Mouse (Mus musculus) liver, embryonic 15.5 days (tissue): Measurements from ENCODE around the gene Farsa. TPM values are rescaled to one million over a fixed set of nuclear protein-coding genes. Genes with fewer than 3 reads are reported as not detected.
A peak's percentile ranks its signal among the peaks of the same experiment; 100 is the strongest.

ENCODE experiments used
- ATAC-seq: fragments of 200-750 bp; cut with Nextera tagmentation; 2 replicates; pipeline ENCODE4 v1.8.0; 2017; ENCODE audit warnings: moderate number of reproducible peaks, mild to moderate bottlenecking, moderate library complexity; ENCODE audit not compliant: insufficient read depth
- H3K27ac ChIP-seq: fragments of 300-500 bp; sonication (generic); replicated peaks from 2 replicates; pipeline ENCODE4 v1.5.1; 2015; ENCODE audit warnings: mild to moderate bottlenecking, inconsistent platforms
- H3K27me3 ChIP-seq: fragments of 300-500 bp; sonication (generic); 2 replicates; pipeline ENCODE4 v1.6.1; 2015; ENCODE audit warnings: mild to moderate bottlenecking, inconsistent platforms
- H3K36me3 ChIP-seq: fragments of 300-500 bp; sonication (generic); replicated peaks from 2 replicates; pipeline ENCODE4 v1.6.1; 2015; ENCODE audit warnings: moderate library complexity, mild to moderate bottlenecking, inconsistent platforms
- H3K4me1 ChIP-seq: fragments of 300-500 bp; sonication (generic); replicated peaks from 2 replicates; pipeline ENCODE4 v1.6.1; 2015; ENCODE audit warnings: inconsistent platforms
- H3K4me2 ChIP-seq: fragments of 300-500 bp; sonication (generic); 2 replicates; pipeline ENCODE4 v1.6.1; 2015; ENCODE audit warnings: moderate library complexity, mild to moderate bottlenecking, inconsistent platforms
- H3K4me3 ChIP-seq: fragments of 300-500 bp; sonication (generic); replicated peaks from 2 replicates; pipeline ENCODE4 v1.5.1; 2015; ENCODE audit warnings: mild to moderate bottlenecking, inconsistent platforms
- H3K9ac ChIP-seq: fragments of 300-500 bp; sonication (generic); 2 replicates; pipeline ENCODE4 v1.6.1; 2015; ENCODE audit warnings: moderate library complexity, mild to moderate bottlenecking, inconsistent platforms
- H3K9me3 ChIP-seq: fragments of 300-500 bp; sonication (generic); replicated peaks from 2 replicates; pipeline ENCODE4 v1.6.1; 2016; ENCODE audit warnings: inconsistent platforms
- WGBS: fragments of 180-500 bp; shearing (Covaris S2); methylation state at CpG from one replicate; pipeline ENCODE4 v1.1.7; 2015; ENCODE audit warnings: mixed read lengths; ENCODE audit not compliant: insufficient replicate concordance; 5-methylcytosine and 5-hydroxymethylcytosine counted together
- microRNA-seq: library from miRNA; unstranded; fragments of <30 nt; microRNA quantifications from one replicate; pipeline ENCODE4, GENCODE M21; 2016
- polyA plus RNA-seq: library from polyadenylated mRNA; unstranded; fragments of >200 nt; fragmentation: Nextera tagmentation; extraction: Ambion mirVana; gene quantifications from 2 replicates; pipeline ENCODE4 v1.2.1, GENCODE M21; 2015

The Farsa gene
- polyA plus RNA-seq, 1 experiment from 2014 or later: 58.8 TPM

DNA sequence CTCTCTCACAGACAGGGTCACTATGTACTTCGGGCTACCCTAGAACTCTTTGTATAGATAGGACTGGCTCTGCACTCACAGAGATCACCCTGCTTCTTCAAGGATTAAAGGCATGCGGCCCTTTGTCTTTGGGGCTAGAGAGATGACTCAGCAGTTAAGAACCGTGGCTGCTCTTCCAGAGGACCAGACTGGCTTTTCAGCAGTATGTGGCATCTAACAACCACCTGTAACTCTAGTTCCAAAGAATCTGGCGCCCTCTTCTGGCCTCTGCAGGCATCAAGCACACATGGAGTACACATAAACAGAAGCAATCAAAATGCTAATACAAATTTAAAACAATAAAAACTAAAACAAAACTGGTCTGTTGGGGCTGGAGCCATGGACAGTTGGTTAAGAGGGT is 57.2 kb downstream of the Farsa start:
- peak overlapping the region; percentile 66; the same call in 1 of the 2 replicates for H3K27ac ChIP-seq
- H3K4me1 ChIP-seq: peaks cover 40% of the 10 kb centered on the region
- 15% methylated on average over 4 of the region's 4 CpGs for WGBS
- peaks cover 65% of the 10 kb centered on the region for H3K27me3 ChIP-seq
- peak overlapping the region; percentile 57; the same call in 1 of the 2 replicates for H3K4me3 ChIP-seq
- no peak overlapping the region for H3K9ac ChIP-seq
- peak overlapping the region; percentile 96 for H3K4me2 ChIP-seq
- H3K36me3 ChIP-seq: peaks cover 12% of the 10 kb centered on the region
- no peaks in the 10 kb centered on the region for H3K9me3 ChIP-seq
- no peak for ATAC-seq

DNA sequence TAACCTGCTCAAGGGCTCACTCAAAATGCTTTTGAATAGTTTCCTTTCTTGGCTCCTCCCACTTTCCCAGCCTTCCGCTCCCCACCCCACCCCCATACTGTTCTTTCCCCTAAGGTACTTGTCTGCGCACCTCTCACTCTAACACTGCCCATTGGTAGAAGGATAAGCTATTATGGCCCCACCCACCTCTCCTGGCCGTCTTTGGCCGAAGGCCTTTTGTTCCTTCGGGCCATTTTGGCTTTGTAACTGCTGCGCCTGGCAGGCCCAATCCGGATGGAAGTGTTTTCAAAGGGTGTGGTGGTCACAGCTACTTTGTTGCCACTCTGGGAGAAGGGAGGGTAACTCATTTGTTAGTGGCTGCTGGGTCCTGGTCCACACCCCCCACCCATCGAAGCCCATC is 58.5 kb downstream of the Farsa start:
- WGBS: 78% methylated on average over 8 of the region's 8 CpGs
- Histone ChIP-seq H3K27me3 (peaks cover 73% of the 10 kb centered on the region), H3K4me2 (no peak overlapping the region), H3K27ac (no peak overlapping the region), H3K36me3 (peaks cover 12% of the 10 kb centered on the region), H3K9me3 (no peaks in the 10 kb centered on the region), H3K4me3 (no peak overlapping the region), H3K4me1 (peaks cover 26% of the 10 kb centered on the region), H3K9ac (no peak overlapping the region)
- no peak for ATAC-seq

DNA sequence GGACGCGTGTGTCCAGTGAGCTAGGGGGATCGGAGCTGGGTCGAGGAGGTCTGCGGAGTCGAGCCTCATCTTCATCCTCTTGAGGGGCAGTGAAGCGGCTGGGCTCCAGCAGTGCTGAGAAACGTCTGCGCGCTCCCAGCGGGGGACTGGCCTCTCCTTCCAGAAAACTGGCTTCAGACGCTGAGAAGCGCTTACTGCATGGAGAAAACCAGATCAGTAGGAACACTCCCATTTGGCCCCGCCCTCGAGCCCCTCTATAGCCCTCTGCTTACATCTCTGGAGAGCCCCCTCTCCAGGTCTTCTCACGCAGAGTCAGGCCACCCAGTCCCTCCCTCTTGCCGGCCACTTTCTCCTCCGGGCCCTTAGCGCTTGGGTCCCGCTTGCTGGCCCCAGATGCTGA is 61.0 kb downstream of the Farsa start:
- H3K27me3 ChIP-seq: peaks cover 61% of the 10 kb centered on the region
- no peak for ATAC-seq
- no peaks in the 10 kb centered on the region for H3K36me3 ChIP-seq
- no peak overlapping the region for H3K27ac ChIP-seq
- H3K4me3 ChIP-seq: no peak overlapping the region
- no peaks in the 10 kb centered on the region for H3K9me3 ChIP-seq
- H3K4me2 ChIP-seq: no peak overlapping the region
- 32% methylated on average over 20 of the region's 20 CpGs for WGBS
- H3K9ac ChIP-seq: no peak overlapping the region
- peaks cover 15% of the 10 kb centered on the region for H3K4me1 ChIP-seq

DNA sequence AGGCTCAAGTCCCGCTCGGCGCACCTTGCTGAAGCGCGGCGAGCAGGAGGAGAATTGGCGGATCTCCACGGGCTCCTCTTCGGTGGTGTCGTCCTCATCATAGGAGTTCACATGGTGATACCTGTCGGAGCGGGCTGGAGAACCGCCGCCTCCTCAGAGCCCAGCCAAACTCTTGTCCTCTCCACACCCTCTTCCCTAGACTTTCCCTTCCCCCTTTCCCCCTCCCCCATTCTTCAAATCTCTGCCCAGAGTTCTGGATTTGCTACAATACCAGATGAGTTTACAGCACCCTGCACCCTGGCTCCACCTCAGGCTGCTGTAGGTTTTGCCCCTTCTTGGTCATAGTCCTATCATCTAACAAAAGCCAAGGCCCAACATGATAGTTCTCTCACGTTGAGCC is 61.9 kb downstream of the Farsa start:
- no peak for ATAC-seq
- 81% methylated on average over 15 of the region's 15 CpGs for WGBS
- H3K27me3 ChIP-seq: peaks cover 58% of the 10 kb centered on the region

More for the DNA sequence above, 61.9 kb downstream of the Farsa start:
- Histone ChIP-seq H3K9ac (no peak overlapping the region), H3K4me2 (no peak overlapping the region), H3K4me3 (no peak overlapping the region), H3K4me1 (peaks cover 8% of the 10 kb centered on the region), H3K27ac (no peak overlapping the region), H3K9me3 (no peaks in the 10 kb centered on the region), H3K36me3 (no peaks in the 10 kb centered on the region)

Small RNA genes within 50 kb of the gene (microRNA-seq; reads per million reads assigned to microRNA genes)
- gene Mir7069: 2.0 reads per million

Other genes starting within 250 kb of the Farsa start
- 22.8 and 23.1 TPM in 2 replicates for gene Ier2, start 194.1 kb upstream of the Farsa start, polyA plus RNA-seq
- 27.9 and 36.1 TPM in 2 replicates for gene Trmt1, start 170.7 kb upstream of the Farsa start, polyA plus RNA-seq
- gene Nacc1, start 169.1 kb upstream of the Farsa start, polyA plus RNA-seq: 6.2 and 7.2 TPM in 2 replicates
- 55.3 and 58.3 TPM in 2 replicates for gene Lyl1, start 155.5 kb upstream of the Farsa start, polyA plus RNA-seq
- 8.1 and 8.7 TPM in 2 replicates for gene G430095P16Rik, start 134.0 kb upstream of the Farsa start, polyA plus RNA-seq
- gene Nfix, start 56.6 kb upstream of the Farsa start, polyA plus RNA-seq: 2.1 and 2.8 TPM in 2 replicates
- 2.9 and 3.4 TPM in 2 replicates for gene Dand5, start 34.2 kb upstream of the Farsa start, polyA plus RNA-seq
- gene Gadd45gip1, start 25.5 kb upstream of the Farsa start, polyA plus RNA-seq: 42.4 and 44.9 TPM in 2 replicates
- 293 and 323 TPM in 2 replicates for gene Rad23a, start 16.3 kb upstream of the Farsa start, polyA plus RNA-seq
- 471 and 504 TPM in 2 replicates for gene Calr, start 10.1 kb upstream of the Farsa start, polyA plus RNA-seq
- 50.1 and 55.0 TPM in 2 replicates for gene Syce2, start 15.1 kb downstream of the Farsa start, polyA plus RNA-seq
- gene Gcdh, start 36.9 kb downstream of the Farsa start, polyA plus RNA-seq: 55.1 and 67.9 TPM in 2 replicates
- gene Klf1, start 44.9 kb downstream of the Farsa start, polyA plus RNA-seq: 443 and 534 TPM in 2 replicates
- gene Dnase2a, start 51.6 kb downstream of the Farsa start, polyA plus RNA-seq: 11.4 and 12.7 TPM in 2 replicates
- gene Mast1, start 80.4 kb downstream of the Farsa start, polyA plus RNA-seq: 0.06 and 0.23 TPM in 2 replicates
- gene Rtbdn, start 90.0 kb downstream of the Farsa start, polyA plus RNA-seq: 0.18 and 0.40 TPM in 2 replicates
- gene Gm49661, start 112.4 kb downstream of the Farsa start, polyA plus RNA-seq: not detected in 2 replicates
- gene Prdx2, start 112.6 kb downstream of the Farsa start, polyA plus RNA-seq: 1,960 and 2,082 TPM in 2 replicates
- gene Rnaseh2a, start 112.8 kb downstream of the Farsa start, polyA plus RNA-seq: 101 TPM in 2 replicates
- 18.2 and 22.1 TPM in 2 replicates for gene Junb, start 121.7 kb downstream of the Farsa start, polyA plus RNA-seq
- 6.5 and 8.6 TPM in 2 replicates for gene Hook2, start 133.6 kb downstream of the Farsa start, polyA plus RNA-seq
- not detected in 2 replicates for gene Best2, start 157.5 kb downstream of the Farsa start, polyA plus RNA-seq
- gene Asna1, start 168.3 kb downstream of the Farsa start, polyA plus RNA-seq: 59.7 and 59.9 TPM in 2 replicates
- gene Trir, start 169.8 kb downstream of the Farsa start, polyA plus RNA-seq: 59.8 and 63.4 TPM in 2 replicates
- 19.3 and 20.5 TPM in 2 replicates for gene Tnpo2, start 179.9 kb downstream of the Farsa start, polyA plus RNA-seq
- 9.9 and 11.0 TPM in 2 replicates for gene Fbxw9, start 203.1 kb downstream of the Farsa start, polyA plus RNA-seq
- 0.45 TPM in 1 of 2 replicates, not detected in the other for gene Gm5741, start 211.0 kb downstream of the Farsa start, polyA plus RNA-seq
- gene Dhps, start 214.8 kb downstream of the Farsa start, polyA plus RNA-seq: 28.4 and 28.7 TPM in 2 replicates
- gene Wdr83os, start 223.8 kb downstream of the Farsa start, polyA plus RNA-seq: 55.6 and 58.5 TPM in 2 replicates
- gene Wdr83, start 224.3 kb downstream of the Farsa start, polyA plus RNA-seq: 21.6 and 26.5 TPM in 2 replicates
- 29.9 and 33.2 TPM in 2 replicates for gene Man2b1, start 226.3 kb downstream of the Farsa start, polyA plus RNA-seq